Mouse (Mus musculus): ENCODE data around the gene Shq1. TPM values are rescaled to one million over a fixed set of nuclear protein-coding genes. Genes with fewer than 3 reads are reported as not detected.

Shq1 gene
- polyA plus RNA-seq, 1 experiment from 2014 or later = 7.7 TPM

GRCm38 (mm10) chr6:100593857-100594256 lies 77.1 kb downstream of the Shq1 start:
- H3K4me2 ChIP-seq (replicated peaks; ENCODE audit: low read depth) = no peak overlapping the region
- H3K9ac ChIP-seq (ENCODE audit: low read length) = no peak overlapping the region
- DNase-seq (ENCODE audit: low spot score) (no peak), ATAC-seq (ENCODE audit: low FRiP score, low TSS enrichment) (no peak)
- 83% methylated on average over 8 of the region's 8 CpGs for WGBS
- TF ChIP-seq EP300 (optimal IDR thresholded peaks at IDR 0.05) = no peak
- no peak for TF ChIP-seq CTCF (IDR thresholded peaks at IDR 0.05; ENCODE audit: low read depth)
- H3K27ac ChIP-seq (replicated peaks) = no peak overlapping the region
- H3K4me3 ChIP-seq (ENCODE audit: low read depth, low read length) = no peak overlapping the region
- no peaks in the 10 kb centered on the region for H3K9me3 ChIP-seq (ENCODE audit: control insufficient read depth, low read length)
- no peaks in the 10 kb centered on the region for H3K36me3 ChIP-seq (ENCODE audit: control insufficient read depth, insufficient read depth, low read length)
- no peaks in the 10 kb centered on the region for H3K27me3 ChIP-seq (ENCODE audit: control insufficient read depth, insufficient read depth, low read length)
- H3K4me1 ChIP-seq (replicated peaks; ENCODE audit: control insufficient read depth, insufficient read depth) = no peaks in the 10 kb centered on the region

GRCm38 (mm10) chr6:100592991-100593390 lies 78.0 kb downstream of the Shq1 start:
- Histone ChIP-seq H3K4me2 (replicated peaks; ENCODE audit: low read depth) (no peak overlapping the region), H3K27ac (replicated peaks) (no peak overlapping the region), H3K36me3 (ENCODE audit: control insufficient read depth, insufficient read depth, low read length) (no peaks in the 10 kb centered on the region), H3K4me3 (ENCODE audit: low read depth, low read length) (no peak overlapping the region), H3K9me3 (ENCODE audit: control insufficient read depth, low read length) (no peaks in the 10 kb centered on the region), H3K27me3 (ENCODE audit: control insufficient read depth, insufficient read depth, low read length) (no peaks in the 10 kb centered on the region), H3K9ac (ENCODE audit: low read length) (no peak overlapping the region), H3K4me1 (replicated peaks; ENCODE audit: control insufficient read depth, insufficient read depth) (no peaks in the 10 kb centered on the region)
- 66% methylated on average over 7 of the region's 7 CpGs for WGBS
- no peak for ATAC-seq (ENCODE audit: low FRiP score, low TSS enrichment)
- TF ChIP-seq CTCF (IDR thresholded peaks at IDR 0.05; ENCODE audit: low read depth) (no peak), EP300 (optimal IDR thresholded peaks at IDR 0.05) (no peak)
- no peak for DNase-seq (ENCODE audit: low spot score)

- Histone ChIP-seq H3K27ac (replicated peaks) (no peak overlapping the region), H3K9ac (ENCODE audit: low read length) (no peak overlapping the region), H3K36me3 (ENCODE audit: control insufficient read depth, insufficient read depth, low read length) (no peaks in the 10 kb centered on the region), H3K4me1 (replicated peaks; ENCODE audit: control insufficient read depth, insufficient read depth) (no peaks in the 10 kb centered on the region), H3K9me3 (ENCODE audit: control insufficient read depth, low read length) (no peaks in the 10 kb centered on the region), H3K4me2 (replicated peaks; ENCODE audit: low read depth) (no peak overlapping the region), H3K27me3 (ENCODE audit: control insufficient read depth, insufficient read depth, low read length) (no peaks in the 10 kb centered on the region), H3K4me3 (ENCODE audit: low read depth, low read length) (no peak overlapping the region)
- no peak for DNase-seq (ENCODE audit: low spot score)
- TF ChIP-seq CTCF (IDR thresholded peaks at IDR 0.05; ENCODE audit: low read depth) (no peak), EP300 (optimal IDR thresholded peaks at IDR 0.05) (no peak)
- no peak for ATAC-seq (ENCODE audit: low FRiP score, low TSS enrichment)
- WGBS = 85% methylated on average over 4 of the region's 4 CpGs
Measured at GRCm38 (mm10) chr6:100590602-100591001, 80.4 kb downstream of the Shq1 start.

- no peaks in the 10 kb centered on the region for H3K9me3 ChIP-seq (ENCODE audit: control insufficient read depth, low read length)
- ATAC-seq (ENCODE audit: low FRiP score, low TSS enrichment) (no peak), DNase-seq (ENCODE audit: low spot score) (no peak)
- no peaks in the 10 kb centered on the region for H3K4me1 ChIP-seq (replicated peaks; ENCODE audit: control insufficient read depth, insufficient read depth)
- WGBS = 79% methylated on average over 3 of the region's 3 CpGs
- H3K4me3 ChIP-seq (ENCODE audit: low read depth, low read length) = no peak overlapping the region
- no peaks in the 10 kb centered on the region for H3K27me3 ChIP-seq (ENCODE audit: control insufficient read depth, insufficient read depth, low read length)
- no peak for TF ChIP-seq CTCF (IDR thresholded peaks at IDR 0.05; ENCODE audit: low read depth)
- TF ChIP-seq EP300 (optimal IDR thresholded peaks at IDR 0.05) = no peak
- H3K4me2 ChIP-seq (replicated peaks; ENCODE audit: low read depth) = no peak overlapping the region
- no peak overlapping the region for H3K27ac ChIP-seq (replicated peaks)
- no peaks in the 10 kb centered on the region for H3K36me3 ChIP-seq (ENCODE audit: control insufficient read depth, insufficient read depth, low read length)
- no peak overlapping the region for H3K9ac ChIP-seq (ENCODE audit: low read length)
Measured at GRCm38 (mm10) chr6:100588876-100589275, 82.1 kb downstream of the Shq1 start.

- no peak overlapping the region for H3K27ac ChIP-seq (replicated peaks)
- H3K9me3 ChIP-seq (ENCODE audit: control insufficient read depth, low read length) = no peaks in the 10 kb centered on the region
- DNase-seq (ENCODE audit: low spot score) (no peak), ATAC-seq (ENCODE audit: low FRiP score, low TSS enrichment) (no peak)
- H3K36me3 ChIP-seq (ENCODE audit: control insufficient read depth, insufficient read depth, low read length) = no peaks in the 10 kb centered on the region
- TF ChIP-seq CTCF (IDR thresholded peaks at IDR 0.05; ENCODE audit: low read depth) = no peak
- no peak for TF ChIP-seq EP300 (optimal IDR thresholded peaks at IDR 0.05)
- H3K4me1 ChIP-seq (replicated peaks; ENCODE audit: control insufficient read depth, insufficient read depth) = no peaks in the 10 kb centered on the region
- no peaks in the 10 kb centered on the region for H3K27me3 ChIP-seq (ENCODE audit: control insufficient read depth, insufficient read depth, low read length)
- 87% methylated on average over 5 of the region's 5 CpGs for WGBS
- no peak overlapping the region for H3K4me2 ChIP-seq (replicated peaks; ENCODE audit: low read depth)
- no peak overlapping the region for H3K9ac ChIP-seq (ENCODE audit: low read length)
- no peak overlapping the region for H3K4me3 ChIP-seq (ENCODE audit: low read depth, low read length)
Measured at GRCm38 (mm10) chr6:100586758-100587157, 84.2 kb downstream of the Shq1 start.

GRCm38 (mm10) chr6:100581951-100582350 lies 89.0 kb downstream of the Shq1 start:
- DNase-seq (ENCODE audit: low spot score) (no peak), ATAC-seq (ENCODE audit: low FRiP score, low TSS enrichment) (no peak)
- 94% methylated on average over 2 of the region's 2 CpGs for WGBS
- Histone ChIP-seq H3K4me3 (ENCODE audit: low read depth, low read length) (no peak overlapping the region), H3K9ac (ENCODE audit: low read length) (no peak overlapping the region), H3K4me2 (replicated peaks; ENCODE audit: low read depth) (no peak overlapping the region), H3K4me1 (replicated peaks; ENCODE audit: control insufficient read depth, insufficient read depth) (no peaks in the 10 kb centered on the region), H3K27me3 (ENCODE audit: control insufficient read depth, insufficient read depth, low read length) (no peaks in the 10 kb centered on the region), H3K9me3 (ENCODE audit: control insufficient read depth, low read length) (no peaks in the 10 kb centered on the region), H3K27ac (replicated peaks) (no peak overlapping the region), H3K36me3 (ENCODE audit: control insufficient read depth, insufficient read depth, low read length) (no peaks in the 10 kb centered on the region)
- no peak for TF ChIP-seq CTCF (IDR thresholded peaks at IDR 0.05; ENCODE audit: low read depth)
- no peak for TF ChIP-seq EP300 (optimal IDR thresholded peaks at IDR 0.05)
